Mouse (Mus musculus): ENCODE measurements around the gene Tprn.

GRCm38 (mm10) chr2:25225811-25226379 lies 36.5 kb upstream of the Tprn start:
- TF ChIP-seq CTCF (IDR thresholded peaks at IDR 0.05; ENCODE audit: low read depth, low read length) (no peak), TAL1 (conservative IDR thresholded peaks at IDR 0.05; ENCODE audit: low read depth, low read length) (no peak)

Measured in G1E (cell line).